Mouse (Mus musculus): Measurements from ENCODE around the gene Uqcrq. TPM values are rescaled to one million over a fixed set of nuclear protein-coding genes. Genes with fewer than 3 reads are reported as not detected.
"Not testable (repeated sequence)": the region's sequence is repeated elsewhere in the genome, so short reads cannot be mapped to it uniquely, and the experiment has no call there.

The Uqcrq gene
- polyA plus RNA-seq, 1 experiment from 2014 or later, result 635 TPM

GRCm38 (mm10) chr11:53426914-53427313 lies 3.7 kb downstream of the Uqcrq start:
- H3K4me1 ChIP-seq (ENCODE audit: control insufficient read depth, insufficient read depth, low read length); H3K36me3 ChIP-seq (ENCODE audit: control insufficient read depth, insufficient read depth, low read length); ATAC-seq (ENCODE audit: low FRiP score); H3K9ac ChIP-seq (ENCODE audit: low read length); H3K27ac ChIP-seq (ENCODE audit: low read depth, low read length); H3K27me3 ChIP-seq (ENCODE audit: control insufficient read depth, insufficient read depth, low read length); H3K9me3 ChIP-seq (ENCODE audit: control insufficient read depth, low read length); H3K4me3 ChIP-seq (ENCODE audit: low read depth, low read length); DNase-seq (ENCODE audit: low spot score, missing footprints); H3K4me2 ChIP-seq: not testable (repeated sequence)
- 88% methylated on average over 3 of the region's 3 CpGs for WGBS

GRCm38 (mm10) chr11:53425711-53426255 lies 4.8 kb downstream of the Uqcrq start:
- no peaks in the 10 kb centered on the region for H3K36me3 ChIP-seq (ENCODE audit: control insufficient read depth, insufficient read depth, low read length)
- H3K27me3 ChIP-seq (ENCODE audit: control insufficient read depth, insufficient read depth, low read length), result no peaks in the 10 kb centered on the region
- H3K4me1 ChIP-seq (ENCODE audit: control insufficient read depth, insufficient read depth, low read length), result peaks cover 7% of the 10 kb centered on the region
- DNase-seq (ENCODE audit: low spot score, missing footprints), result no peak
- H3K9ac ChIP-seq (ENCODE audit: low read length), result no peak overlapping the region
- H3K27ac ChIP-seq (ENCODE audit: low read depth, low read length), result no peak overlapping the region
- ATAC-seq (ENCODE audit: low FRiP score), result no peak
- no peak overlapping the region for H3K4me3 ChIP-seq (ENCODE audit: low read depth, low read length)
- no peak overlapping the region for H3K4me2 ChIP-seq
- WGBS, result 88% methylated on average over 6 of the region's 6 CpGs
- H3K9me3 ChIP-seq (ENCODE audit: control insufficient read depth, low read length), result no peaks in the 10 kb centered on the region

- 88% methylated on average over 3 of the region's 3 CpGs for WGBS
- DNase-seq (ENCODE audit: low spot score, missing footprints), result no peak
- Histone ChIP-seq H3K4me1 (ENCODE audit: control insufficient read depth, insufficient read depth, low read length) (peaks cover 7% of the 10 kb centered on the region), H3K4me2 (no peak overlapping the region), H3K4me3 (ENCODE audit: low read depth, low read length) (no peak overlapping the region), H3K27ac (ENCODE audit: low read depth, low read length) (no peak overlapping the region), H3K27me3 (ENCODE audit: control insufficient read depth, insufficient read depth, low read length) (no peaks in the 10 kb centered on the region), H3K36me3 (ENCODE audit: control insufficient read depth, insufficient read depth, low read length) (no peaks in the 10 kb centered on the region), H3K9me3 (ENCODE audit: control insufficient read depth, low read length) (no peaks in the 10 kb centered on the region), H3K9ac (ENCODE audit: low read length) (no peak overlapping the region)
- no peak for ATAC-seq (ENCODE audit: low FRiP score)
These were observed 5.4 kb downstream of the Uqcrq start for GRCm38 (mm10) chr11:53425251-53425650.

- H3K36me3 ChIP-seq (ENCODE audit: control insufficient read depth, insufficient read depth, low read length), result no peaks in the 10 kb centered on the region
- no peak overlapping the region for H3K9ac ChIP-seq (ENCODE audit: low read length)
- H3K4me2 ChIP-seq, result no peak overlapping the region
- H3K4me3 ChIP-seq (ENCODE audit: low read depth, low read length), result no peak overlapping the region
- peaks cover 5% of the 10 kb centered on the region for H3K4me1 ChIP-seq (ENCODE audit: control insufficient read depth, insufficient read depth, low read length)
- DNase-seq (ENCODE audit: low spot score, missing footprints) (no peak), ATAC-seq (ENCODE audit: low FRiP score) (no peak)
- no peaks in the 10 kb centered on the region for H3K27me3 ChIP-seq (ENCODE audit: control insufficient read depth, insufficient read depth, low read length)
- H3K9me3 ChIP-seq (ENCODE audit: control insufficient read depth, low read length), result no peaks in the 10 kb centered on the region
- H3K27ac ChIP-seq (ENCODE audit: low read depth, low read length), result no peak overlapping the region
- 85% methylated on average over 2 of the region's 2 CpGs for WGBS
These were observed 5.8 kb downstream of the Uqcrq start for GRCm38 (mm10) chr11:53424826-53425225.

- no peak within 1 kb of the TSS for H3K27ac ChIP-seq (ENCODE audit: low read depth, low read length)
- no peaks in the 10 kb centered on the region for H3K4me1 ChIP-seq (ENCODE audit: control insufficient read depth, insufficient read depth, low read length)
- no peak within 1 kb of the TSS for H3K4me2 ChIP-seq
- ATAC-seq (ENCODE audit: low FRiP score) (no peak), DNase-seq (ENCODE audit: low spot score, missing footprints) (no peak)
- H3K9me3 ChIP-seq (ENCODE audit: control insufficient read depth, low read length), result no peaks in the 10 kb centered on the region
- WGBS, result 92% methylated on average over 4 of the region's 4 CpGs
- no peaks in the 10 kb centered on the region for H3K27me3 ChIP-seq (ENCODE audit: control insufficient read depth, insufficient read depth, low read length)
- no peak within 1 kb of the TSS for H3K9ac ChIP-seq (ENCODE audit: low read length)
- H3K36me3 ChIP-seq (ENCODE audit: control insufficient read depth, insufficient read depth, low read length), result no peaks in the 10 kb centered on the region
- no peak within 1 kb of the TSS for H3K4me3 ChIP-seq (ENCODE audit: low read depth, low read length)
These were observed 7.6 kb downstream of the Uqcrq start, which contains the start of gene Leap2 for GRCm38 (mm10) chr11:53423036-53423435. Gene Leap2 (minus strand): TSS chr11:53423170.

GRCm38 (mm10) chr11:53418048-53418447 lies 12.6 kb downstream of the Uqcrq start:
- Histone ChIP-seq H3K4me2 (no peak overlapping the region), H3K36me3 (ENCODE audit: control insufficient read depth, insufficient read depth, low read length) (peaks cover 15% of the 10 kb centered on the region), H3K9me3 (ENCODE audit: control insufficient read depth, low read length) (no peaks in the 10 kb centered on the region), H3K27ac (ENCODE audit: low read depth, low read length) (no peak overlapping the region), H3K9ac (ENCODE audit: low read length) (no peak overlapping the region), H3K27me3 (ENCODE audit: control insufficient read depth, insufficient read depth, low read length) (no peaks in the 10 kb centered on the region), H3K4me1 (ENCODE audit: control insufficient read depth, insufficient read depth, low read length) (no peaks in the 10 kb centered on the region), H3K4me3 (ENCODE audit: low read depth, low read length) (no peak overlapping the region)
- DNase-seq (ENCODE audit: low spot score, missing footprints), result no peak
- no peak for ATAC-seq (ENCODE audit: low FRiP score)

- no peak overlapping the region for H3K4me3 ChIP-seq (ENCODE audit: low read depth, low read length)
- 95% methylated on average over 4 of the region's 4 CpGs for WGBS
- no peak overlapping the region for H3K9ac ChIP-seq (ENCODE audit: low read length)
- no peaks in the 10 kb centered on the region for H3K9me3 ChIP-seq (ENCODE audit: control insufficient read depth, low read length)
- DNase-seq (ENCODE audit: low spot score, missing footprints) (no peak), ATAC-seq (ENCODE audit: low FRiP score) (no peak)
- H3K27ac ChIP-seq (ENCODE audit: low read depth, low read length), result no peak overlapping the region
- H3K4me1 ChIP-seq (ENCODE audit: control insufficient read depth, insufficient read depth, low read length), result no peaks in the 10 kb centered on the region
- H3K4me2 ChIP-seq, result no peak overlapping the region
- H3K27me3 ChIP-seq (ENCODE audit: control insufficient read depth, insufficient read depth, low read length), result no peaks in the 10 kb centered on the region
- peaks cover 26% of the 10 kb centered on the region for H3K36me3 ChIP-seq (ENCODE audit: control insufficient read depth, insufficient read depth, low read length)
These were observed 16.8 kb downstream of the Uqcrq start for GRCm38 (mm10) chr11:53413871-53414270.

GRCm38 (mm10) chr11:53411738-53412137 lies 18.9 kb downstream of the Uqcrq start:
- no peak overlapping the region for H3K27ac ChIP-seq (ENCODE audit: low read depth, low read length)
- H3K9me3 ChIP-seq (ENCODE audit: control insufficient read depth, low read length), result no peaks in the 10 kb centered on the region
- H3K9ac ChIP-seq (ENCODE audit: low read length), result no peak overlapping the region
- no peaks in the 10 kb centered on the region for H3K4me1 ChIP-seq (ENCODE audit: control insufficient read depth, insufficient read depth, low read length)
- peaks cover 29% of the 10 kb centered on the region for H3K36me3 ChIP-seq (ENCODE audit: control insufficient read depth, insufficient read depth, low read length)
- DNase-seq (ENCODE audit: low spot score, missing footprints) (no peak), ATAC-seq (ENCODE audit: low FRiP score) (no peak)
- no peak overlapping the region for H3K4me3 ChIP-seq (ENCODE audit: low read depth, low read length)
- H3K4me2 ChIP-seq, result no peak overlapping the region
- no peaks in the 10 kb centered on the region for H3K27me3 ChIP-seq (ENCODE audit: control insufficient read depth, insufficient read depth, low read length)

- no peaks in the 10 kb centered on the region for H3K9me3 ChIP-seq (ENCODE audit: control insufficient read depth, low read length)
- no peak for DNase-seq (ENCODE audit: low spot score, missing footprints)
- H3K4me2 ChIP-seq, result no peak overlapping the region
- no peaks in the 10 kb centered on the region for H3K27me3 ChIP-seq (ENCODE audit: control insufficient read depth, insufficient read depth, low read length)
- no peak overlapping the region for H3K4me3 ChIP-seq (ENCODE audit: low read depth, low read length)
- no peak overlapping the region for H3K27ac ChIP-seq (ENCODE audit: low read depth, low read length)
- 92% methylated on average over 1 of the region's 1 CpGs for WGBS
- H3K4me1 ChIP-seq (ENCODE audit: control insufficient read depth, insufficient read depth, low read length), result no peaks in the 10 kb centered on the region
- ATAC-seq (ENCODE audit: low FRiP score), result no peak
- H3K9ac ChIP-seq (ENCODE audit: low read length), result no peak overlapping the region
- peaks cover 21% of the 10 kb centered on the region; the same call in 1 of the 2 replicates for H3K36me3 ChIP-seq (ENCODE audit: control insufficient read depth, insufficient read depth, low read length)
These were observed 27.0 kb downstream of the Uqcrq start for GRCm38 (mm10) chr11:53403638-53404037.

Data from midbrain, embryonic 11.5 days (tissue).